Mouse (Mus musculus): ENCODE measurements at regions not wholly inside any gene's neighbourhood (a gene's known extent, or its start where the extent isn't known, plus 50 kb on each side); places are given as distances from the start of the nearest gene placed in this dataset.

- in situ Hi-C loops (cut with MboI, MseI), result loop anchor here in 1 of 2 experiments (25.0 kb wide), 1 partner anchor 2004 kb away; no protein-coding TSS in a partner anchor
Measured at GRCm38 (mm10) chr7:54333142-54333541, 502.2 kb upstream of the Luzp2 start.

- in situ Hi-C loops (cut with MboI, MseI), result loop anchor here in 1 of 2 experiments (25.0 kb wide), 1 partner anchor 2002 kb away; no protein-coding TSS in a partner anchor
Measured at GRCm38 (mm10) chr7:54334916-54335315, 500.4 kb upstream of the Luzp2 start.

- in situ Hi-C loops (cut with MboI, MseI), result loop anchor here in 1 of 2 experiments (25.0 kb wide), 1 partner anchor 1997 kb away; no protein-coding TSS in a partner anchor
Measured at GRCm38 (mm10) chr7:54340532-54340931, 494.8 kb upstream of the Luzp2 start.
